Mouse (Mus musculus) limb, embryonic 12.5 days (tissue): ENCODE measurements around the gene Ssbp3. TPM values are rescaled to one million over a fixed set of nuclear protein-coding genes. Genes with fewer than 3 reads are reported as not detected.

Experiments used
- ATAC-seq: fragments of 200-750 bp; cut with Nextera tagmentation; 2 replicates; pipeline ENCODE4 v1.8.0; 2017; ENCODE audit warnings: low read depth, moderate TSS enrichment; ENCODE audit not compliant: insufficient number of reproducible peaks, insufficient read depth, low FRiP score, low TSS enrichment
- H3K27ac ChIP-seq: fragments of 300-500 bp; sonication (generic); 2 replicates; pipeline ENCODE4 v1.5.1; 2016; ENCODE audit warnings: mild to moderate bottlenecking, moderate library complexity
- H3K27me3 ChIP-seq: fragments of 300-500 bp; sonication (generic); 2 replicates; pipeline ENCODE4 v1.6.1; 2016; ENCODE audit warnings: mild to moderate bottlenecking, moderate library complexity
- H3K36me3 ChIP-seq: fragments of 300-500 bp; sonication (generic); 2 replicates; pipeline ENCODE4 v1.6.1; 2016; ENCODE audit warnings: mild to moderate bottlenecking, moderate library complexity
- H3K4me1 ChIP-seq: fragments of 300-500 bp; sonication (generic); replicated peaks from 2 replicates; pipeline ENCODE4 v1.6.1; 2016
- H3K4me2 ChIP-seq: fragments of 300-500 bp; sonication (generic); 2 replicates; pipeline ENCODE4 v1.6.1; 2016; ENCODE audit warnings: mild to moderate bottlenecking, moderate library complexity
- H3K4me3 ChIP-seq: fragments of 300-500 bp; sonication (generic); replicated peaks from 2 replicates; pipeline ENCODE4 v1.5.1; 2016; ENCODE audit warnings: mild to moderate bottlenecking
- H3K9ac ChIP-seq: fragments of 300-500 bp; sonication (generic); replicated peaks from 2 replicates; pipeline ENCODE4 v1.6.1; 2016; ENCODE audit warnings: mild to moderate bottlenecking, moderate library complexity
- H3K9me3 ChIP-seq: fragments of 300-500 bp; sonication (generic); 2 replicates; pipeline ENCODE4 v1.6.1; 2016; ENCODE audit warnings: mild to moderate bottlenecking, moderate library complexity
- WGBS: fragments of 180-500 bp; shearing (Covaris S2); methylation state at CpG from one replicate; pipeline ENCODE4 v1.1.7; 2016; 5-methylcytosine and 5-hydroxymethylcytosine counted together
- polyA plus RNA-seq: library from polyadenylated mRNA; unstranded; fragments of >200 nt; fragmentation: Nextera tagmentation; extraction: Ambion mirVana; gene quantifications from 2 replicates; pipeline ENCODE4 v1.2.1, GENCODE M21; 2016

Ssbp3 gene
- polyA plus RNA-seq, 1 experiment from 2014 or later, result 295 TPM

GRCm38 (mm10) chr4:106935583-106935935, 25.1 kb downstream of the Ssbp3 start:
- Histone ChIP-seq H3K9ac (no peak overlapping the region), H3K27ac (peak overlapping the region; percentile 42; the same call in 1 of the 2 replicates), H3K9me3 (no peaks in the 10 kb centered on the region), H3K4me2 (no peak overlapping the region), H3K27me3 (no peaks in the 10 kb centered on the region), H3K4me3 (no peak overlapping the region), H3K4me1 (peaks cover 82% of the 10 kb centered on the region), H3K36me3 (peaks cover 89% of the 10 kb centered on the region)
- no peak for ATAC-seq
- WGBS, result 17% methylated on average over 2 of the region's 2 CpGs

DNA sequence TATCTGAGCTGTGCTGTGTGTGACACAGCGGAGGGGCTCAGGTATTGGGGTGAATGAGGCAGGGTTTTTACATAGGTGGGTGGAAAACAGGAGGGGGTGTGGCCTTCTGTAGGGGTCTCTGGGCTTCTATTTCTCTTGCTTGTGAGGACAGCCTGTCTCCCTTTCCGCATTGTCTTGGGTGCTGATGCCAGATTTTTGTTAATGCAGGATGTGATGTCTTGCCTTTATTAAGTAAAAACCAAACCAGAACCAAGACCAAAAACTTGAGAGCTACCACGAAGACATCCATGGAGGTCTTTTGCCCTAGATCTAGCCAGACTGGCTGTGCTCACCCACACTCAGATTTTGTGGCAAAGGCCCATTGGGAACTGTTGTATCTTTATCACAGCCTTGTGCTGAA, 25.5 kb downstream of the Ssbp3 start:
- H3K4me3 ChIP-seq, result no peak overlapping the region
- WGBS, result 71% methylated on average over 3 of the region's 3 CpGs
- no peaks in the 10 kb centered on the region for H3K9me3 ChIP-seq
- H3K4me2 ChIP-seq, result no peak overlapping the region
- peaks cover 86% of the 10 kb centered on the region for H3K4me1 ChIP-seq
- peak overlapping the region; percentile 69 for H3K27ac ChIP-seq
- no peaks in the 10 kb centered on the region for H3K27me3 ChIP-seq
- ATAC-seq, result no peak
- H3K9ac ChIP-seq, result no peak overlapping the region
- H3K36me3 ChIP-seq, result peaks cover 89% of the 10 kb centered on the region

GRCm38 (mm10) chr4:106936741-106937140, 26.2 kb downstream of the Ssbp3 start:
- ATAC-seq, result no peak
- 36% methylated on average over 8 of the region's 8 CpGs for WGBS
- H3K36me3 ChIP-seq, result peaks cover 89% of the 10 kb centered on the region
- peak overlapping the region; percentile 69 for H3K27ac ChIP-seq
- peaks cover 93% of the 10 kb centered on the region for H3K4me1 ChIP-seq
- H3K9ac ChIP-seq, result peak overlapping the region; percentile 24; the same call in 1 of the 2 replicates
- H3K27me3 ChIP-seq, result no peaks in the 10 kb centered on the region
- H3K9me3 ChIP-seq, result no peaks in the 10 kb centered on the region
- H3K4me2 ChIP-seq, result no peak overlapping the region
- no peak overlapping the region for H3K4me3 ChIP-seq

DNA sequence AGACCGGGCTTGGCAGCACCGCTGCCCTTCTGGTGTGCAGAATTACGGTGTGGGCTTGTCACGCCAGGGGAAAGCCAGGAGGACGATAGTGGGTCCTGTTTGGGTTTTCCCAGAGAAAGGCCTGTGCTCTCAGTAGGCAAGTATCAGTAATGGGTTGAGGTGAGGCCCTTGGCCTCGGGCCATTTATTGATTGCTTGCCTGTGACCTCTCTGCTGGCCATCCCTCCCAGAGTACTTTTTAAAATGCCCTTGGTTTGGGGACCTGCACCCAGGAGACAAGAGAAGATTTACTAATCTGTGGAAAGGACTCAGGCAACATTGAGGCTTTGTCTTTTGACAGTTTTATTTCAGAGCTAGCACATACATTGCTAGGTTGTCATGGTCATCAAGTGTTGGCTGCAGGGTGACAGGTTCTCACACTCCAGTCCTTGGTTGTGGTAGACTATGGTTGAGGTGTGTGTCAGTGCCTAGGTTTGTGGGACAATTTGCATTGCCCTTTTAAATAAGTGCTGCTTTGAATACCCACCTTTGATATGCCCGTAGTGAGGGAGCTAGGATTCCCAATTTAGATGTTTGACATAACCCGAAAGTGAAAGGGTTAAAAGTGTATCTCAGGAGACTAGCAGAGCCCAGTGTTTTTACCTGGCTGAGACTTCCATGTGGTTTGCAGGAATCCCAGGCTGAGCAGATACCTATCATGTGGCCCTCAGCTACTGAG, 28.2 kb downstream of the Ssbp3 start:
- WGBS, result 59% methylated on average over 8 of the region's 8 CpGs
- peaks cover 96% of the 10 kb centered on the region for H3K4me1 ChIP-seq
- no peak overlapping the region for H3K9ac ChIP-seq
- peak overlapping the region; percentile 5; the same call in 1 of the 2 replicates for H3K4me2 ChIP-seq
- peaks cover 88% of the 10 kb centered on the region for H3K36me3 ChIP-seq
- H3K4me3 ChIP-seq, result no peak overlapping the region
- H3K27ac ChIP-seq, result peak overlapping the region; percentile 8
- H3K27me3 ChIP-seq, result no peaks in the 10 kb centered on the region
- no peak for ATAC-seq
- no peaks in the 10 kb centered on the region for H3K9me3 ChIP-seq

GRCm38 (mm10) chr4:106939223-106939918, 28.9 kb downstream of the Ssbp3 start:
- Histone ChIP-seq H3K4me3 (no peak overlapping the region), H3K9ac (no peak overlapping the region), H3K27me3 (no peaks in the 10 kb centered on the region), H3K36me3 (peaks cover 81% of the 10 kb centered on the region), H3K27ac (peak overlapping the region; percentile 8; the same call in 1 of the 2 replicates), H3K9me3 (no peaks in the 10 kb centered on the region), H3K4me1 (peaks cover 97% of the 10 kb centered on the region), H3K4me2 (peak overlapping the region; percentile 5; the same call in 1 of the 2 replicates)
- ATAC-seq, result 0 out of 2 replicates have a peak, but pooled peaks have one; percentile 12
- WGBS, result 29% methylated on average over 6 of the region's 6 CpGs

DNA sequence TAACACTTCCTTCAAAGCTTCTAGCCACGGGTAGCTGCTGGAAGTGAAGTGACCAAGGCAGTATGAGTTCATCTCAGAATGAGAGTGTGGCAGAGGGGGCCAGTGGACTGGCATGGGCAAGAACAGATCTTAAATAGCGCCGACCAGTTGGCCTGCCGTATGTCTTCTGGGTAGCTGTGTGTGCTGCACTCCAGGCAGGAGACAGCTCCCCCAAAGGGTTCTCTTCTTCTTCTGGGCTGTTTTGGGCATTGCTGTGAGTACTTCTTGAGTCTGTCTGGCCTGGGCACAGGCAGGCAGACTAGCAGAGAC, 29.4 kb downstream of the Ssbp3 start:
- 69% methylated on average over 4 of the region's 4 CpGs for WGBS
- Histone ChIP-seq H3K9me3 (no peaks in the 10 kb centered on the region), H3K4me2 (peak overlapping the region; percentile 5; the same call in 1 of the 2 replicates), H3K4me3 (no peak overlapping the region), H3K27me3 (no peaks in the 10 kb centered on the region), H3K4me1 (peaks cover 97% of the 10 kb centered on the region), H3K36me3 (peaks cover 76% of the 10 kb centered on the region), H3K9ac (no peak overlapping the region), H3K27ac (0 out of 2 replicates have a peak overlapping the region, but pooled peaks have one; percentile 8)
- ATAC-seq, result no peak

DNA sequence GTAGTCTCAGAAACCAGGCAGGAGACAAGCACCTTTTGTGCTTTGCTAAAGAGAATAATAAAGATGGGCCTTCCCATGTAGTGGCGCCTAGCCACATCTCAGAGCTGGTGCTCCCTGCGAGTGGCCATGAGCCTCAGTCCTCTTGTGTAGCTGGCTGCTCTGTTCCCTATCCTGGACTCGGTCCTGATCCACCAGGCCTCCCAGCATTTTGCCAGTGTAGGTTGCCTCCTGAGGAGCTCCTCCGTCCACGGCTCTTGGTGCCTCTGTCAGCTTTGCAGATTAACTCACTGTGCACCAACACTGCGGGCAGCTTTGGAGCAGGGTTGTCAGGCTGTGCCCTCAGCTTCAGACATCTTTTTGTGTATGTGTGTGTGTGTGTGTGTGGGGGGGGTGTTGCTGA, 30.4 kb downstream of the Ssbp3 start:
- H3K9me3 ChIP-seq, result no peaks in the 10 kb centered on the region
- H3K9ac ChIP-seq, result peak overlapping the region; percentile 27; the same call in 1 of the 2 replicates
- ATAC-seq, result no peak
- no peak overlapping the region for H3K27ac ChIP-seq
- H3K4me3 ChIP-seq, result no peak overlapping the region
- H3K4me1 ChIP-seq, result peaks cover 95% of the 10 kb centered on the region
- H3K27me3 ChIP-seq, result no peaks in the 10 kb centered on the region
- WGBS, result 78% methylated on average over 6 of the region's 6 CpGs
- peaks cover 70% of the 10 kb centered on the region for H3K36me3 ChIP-seq
- H3K4me2 ChIP-seq, result no peak overlapping the region

- H3K27ac ChIP-seq, result 0 out of 2 replicates have a peak overlapping the region, but pooled peaks have one; percentile 23
- H3K9ac ChIP-seq, result peak overlapping the region; percentile 27; the same call in 1 of the 2 replicates
- peaks cover 68% of the 10 kb centered on the region for H3K36me3 ChIP-seq
Observed at GRCm38 (mm10) chr4:106941475-106941874, 31.0 kb downstream of the Ssbp3 start.

DNA sequence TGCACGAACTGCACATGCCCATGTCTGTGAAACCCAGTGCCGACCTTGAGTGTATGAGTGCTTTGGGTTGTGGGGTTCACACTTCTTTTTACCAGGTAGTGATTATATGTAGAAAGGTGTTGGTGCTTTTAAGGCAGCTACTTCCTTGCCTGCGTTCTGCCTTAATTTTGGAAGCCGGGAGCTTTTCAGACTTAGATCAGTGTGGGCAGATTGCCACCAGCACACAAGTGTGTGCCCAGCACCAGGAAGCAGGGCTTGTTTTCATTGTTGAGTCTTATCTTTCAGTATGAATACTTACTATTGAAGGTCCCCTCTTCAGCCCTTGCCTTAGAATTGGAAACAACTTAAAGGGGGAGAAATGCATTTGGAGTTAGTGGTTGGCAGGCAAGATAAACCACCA, 32.0 kb downstream of the Ssbp3 start:
- WGBS, result 91% methylated on average over 4 of the region's 4 CpGs
- H3K4me2 ChIP-seq, result no peak overlapping the region
- H3K4me3 ChIP-seq, result no peak overlapping the region
- H3K9me3 ChIP-seq, result no peaks in the 10 kb centered on the region
- peaks cover 63% of the 10 kb centered on the region for H3K36me3 ChIP-seq
- H3K4me1 ChIP-seq, result peaks cover 93% of the 10 kb centered on the region
- H3K27ac ChIP-seq, result peak overlapping the region; percentile 23; the same call in 1 of the 2 replicates
- ATAC-seq, result no peak
- no peaks in the 10 kb centered on the region for H3K27me3 ChIP-seq
- H3K9ac ChIP-seq, result no peak overlapping the region

More at GRCm38 (mm10) chr4:106941475-106941874, 31.0 kb downstream of the Ssbp3 start:
- ATAC-seq, result no peak
- Histone ChIP-seq H3K27me3 (no peaks in the 10 kb centered on the region), H3K9me3 (no peaks in the 10 kb centered on the region), H3K4me1 (peaks cover 93% of the 10 kb centered on the region), H3K4me2 (0 out of 2 replicates have a peak overlapping the region, but pooled peaks have one; percentile 10), H3K4me3 (no peak overlapping the region)

GRCm38 (mm10) chr4:106943627-106944026, 33.1 kb downstream of the Ssbp3 start:
- Histone ChIP-seq H3K4me3 (no peak overlapping the region), H3K36me3 (peaks cover 52% of the 10 kb centered on the region), H3K27me3 (no peaks in the 10 kb centered on the region), H3K9ac (no peak overlapping the region), H3K4me1 (peaks cover 93% of the 10 kb centered on the region), H3K4me2 (no peak overlapping the region), H3K27ac (no peak overlapping the region), H3K9me3 (no peaks in the 10 kb centered on the region)
- 85% methylated on average over 2 of the region's 2 CpGs for WGBS
- ATAC-seq, result no peak

DNA sequence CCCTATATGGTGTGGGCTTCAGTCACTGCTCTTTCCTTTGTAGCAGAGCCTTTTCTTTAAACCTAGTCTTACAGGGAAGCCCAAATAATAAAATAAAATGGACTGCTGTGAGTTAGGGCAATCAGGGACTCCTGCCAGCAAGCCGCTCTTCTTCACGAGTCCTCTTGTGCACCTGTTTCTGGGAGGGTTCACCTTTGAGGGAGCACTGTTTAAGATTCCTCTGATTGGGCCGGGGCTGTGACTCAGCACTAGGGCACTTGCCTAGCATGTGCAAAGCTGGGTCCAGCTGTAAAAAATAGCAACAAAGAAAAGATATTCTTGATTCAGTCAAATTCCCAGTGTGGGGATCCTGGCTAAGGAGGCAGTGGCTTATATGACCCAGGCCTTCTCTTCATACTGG, 34.4 kb downstream of the Ssbp3 start:
- no peak overlapping the region for H3K4me2 ChIP-seq
- no peak overlapping the region for H3K27ac ChIP-seq
- H3K9me3 ChIP-seq, result no peaks in the 10 kb centered on the region
- H3K27me3 ChIP-seq, result no peaks in the 10 kb centered on the region
- H3K4me1 ChIP-seq, result peaks cover 93% of the 10 kb centered on the region
- 80% methylated on average over 3 of the region's 3 CpGs for WGBS
- H3K36me3 ChIP-seq, result peaks cover 51% of the 10 kb centered on the region
- H3K9ac ChIP-seq, result no peak overlapping the region
- no peak overlapping the region for H3K4me3 ChIP-seq
- ATAC-seq, result no peak
